Mouse (Mus musculus) forebrain, embryonic 13.5 days (tissue): Measurements from ENCODE around the gene Gm20518. TPM values are rescaled to one million over a fixed set of nuclear protein-coding genes. Genes with fewer than 3 reads are reported as not detected.
A peak's percentile ranks its signal among the peaks of the same experiment; 100 is the strongest.

Experiments
- ATAC-seq: fragments of 200-750 bp; cut with Nextera tagmentation; 2 replicates; pipeline ENCODE4 v1.8.0; 2017
- H3K27ac ChIP-seq: fragments of 300-500 bp; sonication (generic); 2 replicates; pipeline ENCODE4 v1.5.1; 2015; ENCODE audit warnings: inconsistent platforms, mild to moderate bottlenecking, moderate library complexity
- H3K27me3 ChIP-seq: fragments of 300-500 bp; sonication (generic); 2 replicates; pipeline ENCODE4 v1.6.1; 2015; ENCODE audit warnings: mild to moderate bottlenecking, inconsistent platforms
- H3K36me3 ChIP-seq: fragments of 300-500 bp; sonication (generic); 2 replicates; pipeline ENCODE4 v1.6.1; 2015; ENCODE audit warnings: mild to moderate bottlenecking, inconsistent platforms; ENCODE audit not compliant: poor library complexity, severe bottlenecking
- H3K4me1 ChIP-seq: fragments of 300-500 bp; sonication (generic); 2 replicates; pipeline ENCODE4 v1.6.1; 2015; ENCODE audit warnings: inconsistent platforms
- H3K4me2 ChIP-seq: fragments of 300-500 bp; sonication (generic); 2 replicates; pipeline ENCODE4 v1.6.1; 2015; ENCODE audit warnings: inconsistent platforms, mild to moderate bottlenecking, moderate library complexity
- H3K4me3 ChIP-seq: fragments of 300-500 bp; sonication (generic); 2 replicates; pipeline ENCODE4 v1.5.1; 2015; ENCODE audit warnings: mild to moderate bottlenecking, inconsistent platforms
- H3K9ac ChIP-seq: fragments of 300-500 bp; sonication (generic); 2 replicates; pipeline ENCODE4 v1.6.1; 2015; ENCODE audit warnings: mild to moderate bottlenecking, inconsistent platforms
- H3K9me3 ChIP-seq: fragments of 300-500 bp; sonication (generic); replicated peaks from 2 replicates; pipeline ENCODE4 v1.6.1; 2016; ENCODE audit warnings: inconsistent platforms
- WGBS: fragments of 180-500 bp; shearing (Covaris S2); methylation state at CpG from one replicate; pipeline ENCODE4 v1.1.7; 2015; 5-methylcytosine and 5-hydroxymethylcytosine counted together
- polyA plus RNA-seq: library from polyadenylated mRNA; unstranded; fragments of >200 nt; fragmentation: Nextera tagmentation; extraction: Ambion mirVana; gene quantifications from 2 replicates; pipeline ENCODE4 v1.2.1, GENCODE M21; 2015

The Gm20518 gene
- polyA plus RNA-seq, 1 experiment from 2014 or later, result 0.35 TPM

DNA sequence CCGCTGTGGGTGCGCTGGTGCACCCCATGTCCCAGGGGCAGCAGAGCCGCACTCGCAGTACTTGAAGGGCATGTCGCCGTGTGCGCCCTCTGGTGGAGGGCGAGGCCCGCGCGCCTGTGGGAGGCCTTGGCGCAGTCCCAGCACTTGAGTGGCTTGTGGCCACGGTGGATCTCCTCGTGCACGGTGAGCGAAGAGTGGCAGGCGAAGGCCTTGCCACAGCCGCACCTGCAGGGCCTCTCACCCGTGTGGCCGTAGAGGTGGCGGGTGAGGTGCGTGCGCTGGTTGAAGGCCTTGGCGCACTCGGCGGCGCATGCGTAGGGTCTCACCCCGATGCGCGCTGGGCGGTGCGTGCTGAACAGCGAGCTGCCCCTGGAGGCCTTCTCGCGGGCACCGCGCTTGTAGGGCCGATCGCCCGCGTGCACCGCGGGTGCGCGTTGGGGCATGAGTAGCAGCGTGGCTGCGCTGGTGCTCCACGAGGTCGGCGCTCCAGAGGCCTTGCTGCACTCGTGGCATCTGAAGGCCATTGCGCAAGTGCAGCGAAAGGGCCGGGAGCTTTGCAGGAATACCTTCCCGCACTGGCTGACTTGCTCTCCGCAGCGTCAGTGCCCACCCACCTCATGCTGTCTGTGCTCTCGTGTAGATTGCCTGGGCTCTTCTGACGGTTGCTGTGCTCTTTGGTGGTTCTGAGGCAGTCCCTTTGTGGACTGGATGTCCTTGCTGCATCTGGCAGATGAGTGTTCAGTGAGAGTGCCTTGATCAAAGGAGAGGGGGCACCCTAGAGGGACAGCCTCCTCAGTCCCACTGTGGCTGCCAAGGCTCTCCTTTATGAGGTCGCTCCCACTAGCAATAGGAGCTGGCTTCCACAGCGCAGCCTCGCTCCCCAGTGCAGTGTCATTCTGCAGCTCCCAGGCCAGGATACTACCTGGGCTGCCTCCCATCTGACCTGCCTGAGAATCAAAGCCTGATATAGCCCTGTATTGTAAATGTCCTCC lies 75.8 kb downstream of the Gm20518 start:
- peak overlapping the region; percentile 44; the same call in 1 of the 2 replicates for H3K27ac ChIP-seq
- H3K4me2 ChIP-seq, result peak overlapping the region; percentile 85
- peak overlapping the region; percentile 53 for H3K4me3 ChIP-seq
- peak overlapping the region; percentile 75 for H3K9ac ChIP-seq
- no peaks in the 10 kb centered on the region for H3K36me3 ChIP-seq
- H3K9me3 ChIP-seq, result no peaks in the 10 kb centered on the region
- peaks cover 8% of the 10 kb centered on the region; the same call in 1 of the 2 replicates for H3K4me1 ChIP-seq
- under 1% methylated on average over 63 of the region's 63 CpGs for WGBS
- H3K27me3 ChIP-seq, result peaks cover 52% of the 10 kb centered on the region
- peak; percentile 91 for ATAC-seq

DNA sequence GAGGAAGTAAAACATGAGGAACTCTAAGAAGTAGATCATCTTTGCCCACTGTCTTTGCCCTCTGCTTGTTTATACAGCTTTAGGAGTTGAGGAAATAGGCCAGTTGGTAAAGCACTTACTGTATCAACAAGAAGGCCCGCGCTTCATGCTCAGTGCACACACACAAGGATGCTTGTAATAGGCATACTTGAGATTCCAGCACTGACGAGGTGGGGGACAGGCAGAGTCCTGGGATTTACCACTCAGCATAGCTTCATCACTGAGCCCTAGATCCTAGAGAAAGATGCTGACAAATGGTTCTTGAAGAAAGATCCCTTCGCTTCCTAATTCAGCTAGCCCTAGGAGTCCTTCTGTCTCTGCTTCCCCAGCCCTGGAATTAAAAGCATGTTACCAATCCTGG lies 78.3 kb downstream of the Gm20518 start:
- Histone ChIP-seq H3K9me3 (no peaks in the 10 kb centered on the region), H3K36me3 (no peaks in the 10 kb centered on the region), H3K27ac (no peak overlapping the region), H3K4me1 (peaks cover 18% of the 10 kb centered on the region), H3K4me2 (no peak overlapping the region), H3K9ac (no peak overlapping the region), H3K4me3 (no peak overlapping the region), H3K27me3 (peaks cover 62% of the 10 kb centered on the region)
- WGBS, result 59% methylated on average over 4 of the region's 4 CpGs
- ATAC-seq, result no peak

DNA sequence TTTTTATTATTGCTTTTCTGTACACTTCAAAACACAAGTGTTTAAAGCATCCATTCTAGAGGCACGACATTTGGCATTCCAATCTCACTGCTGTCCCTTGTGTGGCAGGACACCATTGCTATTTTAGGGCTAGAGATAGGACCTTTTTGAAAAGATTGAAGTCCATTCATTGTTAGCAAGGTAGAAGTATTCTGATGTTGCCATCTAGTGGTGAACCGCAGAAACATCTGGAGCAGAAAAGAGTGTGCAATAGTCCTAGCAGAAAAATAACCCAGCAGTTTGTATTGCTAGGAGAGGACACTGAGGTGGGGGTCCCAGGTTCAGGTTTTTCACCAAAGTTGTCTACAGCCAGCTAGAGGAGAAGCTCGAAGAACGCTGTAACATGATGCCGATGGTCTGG lies 79.4 kb downstream of the Gm20518 start:
- no peak overlapping the region for H3K4me2 ChIP-seq
- no peaks in the 10 kb centered on the region for H3K36me3 ChIP-seq
- H3K27ac ChIP-seq, result no peak overlapping the region
- peaks cover 20% of the 10 kb centered on the region for H3K4me1 ChIP-seq
- no peak overlapping the region for H3K4me3 ChIP-seq
- peaks cover 62% of the 10 kb centered on the region for H3K27me3 ChIP-seq
- no peaks in the 10 kb centered on the region for H3K9me3 ChIP-seq
- WGBS, result 7% methylated on average over 5 of the region's 5 CpGs
- ATAC-seq, result no peak
- no peak overlapping the region for H3K9ac ChIP-seq

DNA sequence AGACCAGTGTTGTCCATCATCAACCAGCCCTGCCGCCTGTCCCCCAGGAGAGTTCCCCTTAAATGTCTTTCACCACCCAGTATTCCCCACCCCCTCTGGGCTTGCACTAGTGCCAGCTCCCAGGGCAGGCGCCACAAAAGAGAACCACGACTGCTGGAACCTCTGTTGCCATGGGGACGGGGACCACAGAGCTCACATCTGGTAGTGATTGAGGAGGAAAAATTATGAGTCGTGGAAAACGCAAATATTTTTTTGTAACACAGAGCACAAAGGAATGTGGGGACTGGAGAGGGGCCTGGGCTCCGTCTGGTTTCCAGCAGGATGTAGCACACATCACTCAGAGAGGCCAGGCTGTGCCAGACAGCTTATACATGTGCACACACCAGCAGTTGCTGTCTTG lies 81.8 kb downstream of the Gm20518 start:
- H3K27ac ChIP-seq, result no peak overlapping the region
- no peak overlapping the region for H3K4me2 ChIP-seq
- 25% methylated on average over 7 of the region's 7 CpGs for WGBS
- no peak overlapping the region for H3K4me3 ChIP-seq
- no peak for ATAC-seq
- H3K4me1 ChIP-seq, result peaks cover 24% of the 10 kb centered on the region
- H3K27me3 ChIP-seq, result peaks cover 72% of the 10 kb centered on the region
- no peaks in the 10 kb centered on the region for H3K9me3 ChIP-seq
- no peak overlapping the region for H3K9ac ChIP-seq
- no peaks in the 10 kb centered on the region for H3K36me3 ChIP-seq

DNA sequence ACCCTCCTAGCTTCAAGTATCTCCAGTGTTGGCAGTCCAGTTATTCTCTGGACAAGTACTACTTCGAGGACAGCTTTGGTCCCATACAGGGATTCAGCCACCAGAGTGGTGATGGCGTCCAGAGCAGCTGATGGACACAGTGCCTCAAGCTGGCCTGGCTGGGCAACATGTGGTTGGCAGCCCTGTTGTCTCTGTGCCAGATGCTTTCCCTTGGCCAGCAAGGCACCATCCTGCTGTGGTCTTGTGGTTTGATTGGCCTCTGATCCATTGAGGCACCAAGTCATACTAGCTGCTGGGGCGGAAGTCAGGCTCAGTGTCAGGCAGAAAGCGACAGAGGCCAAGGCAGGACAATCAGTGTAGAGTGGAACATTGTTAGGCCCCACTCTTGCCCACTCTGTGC lies 82.3 kb downstream of the Gm20518 start:
- no peak overlapping the region for H3K4me3 ChIP-seq
- 89% methylated on average over 4 of the region's 4 CpGs for WGBS
- no peak for ATAC-seq
- no peak overlapping the region for H3K4me2 ChIP-seq
- H3K27ac ChIP-seq, result no peak overlapping the region
- H3K9ac ChIP-seq, result no peak overlapping the region
- peaks cover 73% of the 10 kb centered on the region for H3K27me3 ChIP-seq
- no peaks in the 10 kb centered on the region for H3K9me3 ChIP-seq
- peaks cover 30% of the 10 kb centered on the region for H3K4me1 ChIP-seq
- no peaks in the 10 kb centered on the region for H3K36me3 ChIP-seq

DNA sequence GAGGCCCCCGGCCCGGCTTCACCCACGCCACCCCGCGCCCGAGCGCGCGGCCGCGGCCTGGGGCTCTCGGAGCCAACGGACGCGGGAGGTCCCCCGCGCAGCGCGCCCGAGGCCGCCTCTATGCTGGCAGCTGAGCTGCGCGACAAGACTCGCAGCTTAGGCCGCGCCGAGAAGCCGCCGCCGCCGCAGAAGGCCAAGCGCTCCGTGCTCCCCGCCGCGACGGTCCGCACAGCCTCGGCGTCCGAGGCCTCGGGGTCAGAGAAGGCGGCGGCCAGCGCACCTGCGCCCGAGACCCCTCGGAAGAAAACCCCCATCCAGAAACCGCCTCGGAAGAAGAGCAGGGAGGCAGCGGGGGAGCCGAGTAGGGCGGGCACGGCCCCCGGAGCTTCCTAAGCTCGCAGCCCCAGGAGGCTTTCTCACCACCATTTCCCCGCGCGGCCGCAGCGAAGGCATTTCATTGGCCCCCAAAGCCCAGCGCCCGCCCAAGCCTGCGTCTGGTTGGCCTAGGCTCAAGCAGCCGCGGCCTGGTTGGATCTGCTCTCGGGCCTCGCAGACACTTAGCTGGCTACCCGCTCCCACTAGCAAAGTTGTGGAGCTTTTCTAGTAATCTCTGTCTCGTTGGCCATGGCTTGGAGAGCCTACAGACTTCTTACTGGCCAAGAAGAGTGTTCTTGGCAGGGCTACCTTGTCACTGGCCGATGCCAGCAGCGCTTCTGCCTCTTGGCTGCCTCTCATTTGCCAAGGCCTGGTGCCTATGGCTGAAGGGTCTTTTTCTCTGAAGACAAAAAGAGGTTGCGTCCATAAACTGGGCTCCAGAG lies 84.1 kb downstream of the Gm20518 start:
- peak overlapping the region; percentile 92 for H3K9ac ChIP-seq
- 2% methylated on average over 73 of the region's 73 CpGs for WGBS
- peaks cover 47% of the 10 kb centered on the region for H3K4me1 ChIP-seq
- H3K27ac ChIP-seq, result peak overlapping the region; percentile 77
- H3K27me3 ChIP-seq, result peaks cover 73% of the 10 kb centered on the region
- no peaks in the 10 kb centered on the region for H3K9me3 ChIP-seq
- peak; percentile 92 for ATAC-seq
- H3K4me2 ChIP-seq, result peak overlapping the region; percentile 97
- peak overlapping the region; percentile 65 for H3K4me3 ChIP-seq
- H3K36me3 ChIP-seq, result no peaks in the 10 kb centered on the region

DNA sequence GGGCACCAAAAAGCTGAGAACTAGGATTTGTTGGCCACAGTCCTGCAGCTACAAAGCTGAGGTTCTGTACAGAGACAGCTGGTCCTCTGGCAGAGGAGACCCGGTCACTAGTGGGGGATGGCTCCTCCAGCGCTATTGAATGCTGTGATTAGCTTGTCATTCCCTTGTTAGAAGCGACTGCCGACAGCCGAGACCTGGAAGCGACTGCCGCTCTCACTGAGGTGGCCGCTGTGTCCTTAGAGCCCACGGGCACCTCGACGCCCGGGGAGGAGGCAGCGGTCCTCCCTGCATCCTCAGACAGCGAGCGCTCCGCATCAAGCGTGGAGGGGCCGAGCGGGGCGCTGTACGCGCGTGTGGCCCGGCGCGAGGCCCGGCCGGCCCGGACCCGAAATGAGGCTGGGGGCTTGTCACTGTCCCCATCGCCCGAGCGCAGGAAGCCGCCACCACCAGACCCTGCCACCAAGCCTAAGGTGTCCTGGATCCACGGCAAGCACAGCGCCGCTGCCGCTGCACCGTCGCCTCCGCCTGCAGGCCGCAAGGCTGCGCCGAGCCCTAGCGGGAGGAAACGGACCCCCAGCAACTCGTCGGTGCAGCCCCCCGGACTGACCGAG lies 84.8 kb downstream of the Gm20518 start:
- Histone ChIP-seq H3K4me2 (peak overlapping the region; percentile 97), H3K27ac (peak overlapping the region; percentile 77), H3K27me3 (peaks cover 79% of the 10 kb centered on the region), H3K9me3 (no peaks in the 10 kb centered on the region), H3K9ac (peak overlapping the region; percentile 92), H3K4me1 (peaks cover 50% of the 10 kb centered on the region), H3K4me3 (peak overlapping the region; percentile 65), H3K36me3 (no peaks in the 10 kb centered on the region)
- peak; percentile 54 for ATAC-seq
- under 1% methylated on average over 46 of the region's 50 CpGs for WGBS

DNA sequence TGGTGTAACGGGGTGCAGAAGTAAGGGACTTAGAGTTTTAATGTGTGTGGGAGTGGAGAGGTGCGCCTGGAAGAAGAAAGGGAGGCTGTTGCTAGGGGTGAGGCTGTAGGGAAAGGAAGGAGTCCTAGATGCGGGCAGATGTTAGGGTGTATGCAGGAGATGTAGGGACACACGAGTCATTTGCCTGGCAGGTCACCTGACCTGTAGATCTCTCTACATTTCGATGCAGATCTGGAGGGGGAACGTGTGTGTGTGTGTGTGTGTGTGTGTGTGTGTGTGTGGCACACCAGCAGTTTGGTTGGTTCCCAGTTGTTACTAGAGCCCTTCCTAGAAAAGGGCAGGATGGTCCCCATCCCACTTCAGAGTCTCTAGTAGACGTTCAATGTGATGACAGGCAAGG lies 86.5 kb downstream of the Gm20518 start:
- no peak for ATAC-seq
- Histone ChIP-seq H3K9ac (0 out of 2 replicates have a peak overlapping the region, but pooled peaks have one; percentile 38), H3K4me1 (peaks cover 50% of the 10 kb centered on the region), H3K4me2 (peak overlapping the region; percentile 63), H3K27ac (no peak overlapping the region), H3K36me3 (no peaks in the 10 kb centered on the region), H3K9me3 (no peaks in the 10 kb centered on the region), H3K4me3 (peak overlapping the region; percentile 38), H3K27me3 (peaks cover 83% of the 10 kb centered on the region)
- 7% methylated on average over 7 of the region's 7 CpGs for WGBS

DNA sequence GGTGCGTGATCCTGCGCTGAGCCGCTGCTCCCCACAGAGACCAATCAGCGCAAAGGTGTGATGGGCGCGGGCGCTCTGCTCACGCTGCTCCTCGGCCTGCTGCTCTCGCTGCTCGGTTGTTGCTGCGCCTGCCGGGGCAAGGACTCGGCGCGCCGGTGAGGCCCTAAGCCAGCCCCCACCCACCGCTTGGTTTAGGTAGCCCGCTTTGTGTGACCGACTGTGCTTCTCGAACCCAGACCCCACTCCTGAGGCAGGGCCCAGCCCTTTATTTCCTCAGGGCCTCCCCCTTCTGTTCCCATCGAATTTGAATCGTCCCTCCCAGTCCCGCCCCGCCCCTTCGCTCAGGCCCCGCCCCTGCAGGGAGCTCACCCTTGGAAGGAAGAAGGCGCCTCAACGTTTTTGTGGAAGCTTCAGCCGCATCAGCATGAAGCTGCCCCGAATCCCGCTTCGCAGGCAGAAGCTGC lies 87.0 kb downstream of the Gm20518 start:
- peak overlapping the region; percentile 38 for H3K4me3 ChIP-seq
- H3K36me3 ChIP-seq, result no peaks in the 10 kb centered on the region
- peaks cover 45% of the 10 kb centered on the region for H3K4me1 ChIP-seq
- H3K9ac ChIP-seq, result peak overlapping the region; percentile 38
- no peak overlapping the region for H3K27ac ChIP-seq
- peak overlapping the region; percentile 63 for H3K4me2 ChIP-seq
- H3K27me3 ChIP-seq, result peaks cover 86% of the 10 kb centered on the region
- H3K9me3 ChIP-seq, result no peaks in the 10 kb centered on the region
- no peak for ATAC-seq
- WGBS, result under 1% methylated on average over 33 of the region's 33 CpGs

DNA sequence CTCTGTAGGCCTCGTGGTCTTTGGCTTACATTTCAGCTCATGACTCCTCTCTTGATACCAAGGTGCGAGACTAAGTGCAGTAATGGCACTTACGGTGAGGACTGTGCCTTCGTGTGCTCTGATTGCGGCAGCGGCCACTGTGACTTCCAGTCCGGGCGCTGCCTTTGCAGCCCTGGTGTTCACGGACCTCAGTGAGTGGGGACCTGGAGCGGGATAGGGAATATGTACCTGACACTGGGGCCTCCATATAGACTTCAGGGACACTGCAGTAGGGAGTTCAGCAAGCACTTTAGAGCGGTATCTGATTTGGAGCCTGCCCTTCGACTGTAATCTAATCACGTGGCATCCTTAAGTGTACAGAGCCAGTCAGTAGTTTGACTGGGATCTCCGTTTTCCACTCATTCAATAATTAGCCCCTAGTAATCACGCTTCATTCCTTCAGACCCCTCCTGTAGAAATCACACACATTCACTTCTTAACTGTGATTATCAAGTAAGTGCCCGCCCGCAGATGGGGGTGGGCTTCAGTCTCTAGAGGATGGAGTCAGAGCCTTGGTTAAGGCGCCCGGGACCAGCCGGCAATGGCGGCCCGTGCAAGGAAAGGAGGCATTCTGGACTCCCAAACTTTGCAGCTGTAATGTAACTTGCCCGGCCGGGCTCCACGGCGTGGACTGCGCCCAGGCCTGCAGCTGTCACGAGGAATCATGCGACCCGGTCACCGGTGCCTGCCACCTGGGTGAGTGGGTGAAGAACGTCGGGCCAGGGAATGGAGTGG lies 87.6 kb downstream of the Gm20518 start:
- peaks cover 87% of the 10 kb centered on the region for H3K27me3 ChIP-seq
- 4% methylated on average over 33 of the region's 33 CpGs for WGBS
- H3K36me3 ChIP-seq, result no peaks in the 10 kb centered on the region
- H3K27ac ChIP-seq, result no peak overlapping the region
- H3K4me3 ChIP-seq, result peak overlapping the region; percentile 38
- ATAC-seq, result no peak
- H3K9me3 ChIP-seq, result no peaks in the 10 kb centered on the region
- H3K4me2 ChIP-seq, result peak overlapping the region; percentile 63
- H3K4me1 ChIP-seq, result peaks cover 41% of the 10 kb centered on the region
- H3K9ac ChIP-seq, result peak overlapping the region; percentile 52
